Comparison of ENCODE assay signal across 15 mouse cellular contexts in the genomic region with DNA sequence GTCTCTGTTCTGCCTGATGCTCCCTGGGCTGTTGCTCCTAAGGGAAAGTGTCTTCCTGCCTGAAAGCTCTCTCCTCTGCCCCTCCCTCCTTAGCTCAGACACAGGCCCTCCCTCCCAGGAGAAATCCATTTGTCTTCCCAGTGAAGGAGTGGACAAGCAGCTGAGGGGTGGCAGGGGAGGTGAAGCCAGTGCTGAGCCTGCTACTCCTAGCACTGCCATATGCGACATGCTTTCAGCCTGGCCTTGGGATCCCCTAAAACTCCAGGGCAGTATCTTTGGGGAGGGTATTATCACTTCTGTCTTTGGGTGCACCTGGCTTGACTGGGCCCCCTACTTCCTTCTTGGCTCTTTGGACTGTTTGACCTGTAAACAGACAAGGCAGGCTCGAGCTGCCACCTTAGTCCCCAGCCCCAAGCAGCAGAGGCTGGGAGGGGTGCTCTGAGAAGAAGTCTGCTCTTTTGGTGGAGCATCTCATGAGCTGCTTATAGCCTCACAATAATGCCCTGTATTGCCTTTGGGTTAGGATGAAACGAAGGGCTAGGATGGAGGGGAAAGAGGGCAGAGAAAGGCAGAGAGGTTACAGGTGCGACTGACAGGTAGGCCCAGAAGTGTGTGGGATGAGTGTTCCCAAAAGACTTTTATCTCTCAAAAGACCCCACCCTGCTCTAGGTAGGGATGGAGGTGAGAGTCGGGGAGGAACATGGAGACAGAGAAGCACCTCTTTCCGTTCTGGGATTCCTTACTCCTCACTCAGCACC. TPM values are rescaled to one million over a fixed set of nuclear protein-coding genes. Genes with fewer than 3 reads are reported as not detected.
DNase-seq lines count a peak whose midpoint lies in the region; ATAC-seq and TF ChIP-seq lines count a peak whose summit lies in the region.
"Had no signal": no experiment of that assay in that cellular context is flagged by ENCODE, and none has a peak within 500 bp of the region (broad histone marks: within the 10 kb centered on the region; RNA-seq: fewer than 3 reads in every experiment).

No protein-coding gene starts in this region.

- no peaks in the 10 kb centered on the region for H3K36me3 ChIP-seq in intestine, embryonic 14.5 days (ENCODE audit: control insufficient read depth, insufficient read depth, low read length)
- H3K36me3 ChIP-seq in intestine, postnatal 0 days (ENCODE audit: control insufficient read depth, insufficient read depth): no peaks in the 10 kb centered on the region
- no peaks in the 10 kb centered on the region; the same call in 1 of the 2 replicates for H3K36me3 ChIP-seq in hindbrain, embryonic 12.5 days
- no peaks in the 10 kb centered on the region for H3K36me3 ChIP-seq in liver, embryonic 12.5 days
- H3K36me3 ChIP-seq: liver, embryonic 13.5 days had no signal

- H3K4me3 ChIP-seq in intestine, embryonic 14.5 days (ENCODE audit: low read depth, low read length): peak overlapping the region; percentile 32; the same call in 1 of the 2 replicates
- no peak overlapping the region for H3K4me3 ChIP-seq in intestine, postnatal 0 days (ENCODE audit: low read depth, low read length)
- H3K4me3 ChIP-seq in hindbrain, embryonic 12.5 days: peak overlapping the region; percentile 45
- H3K4me3 ChIP-seq in liver, embryonic 12.5 days: no peak overlapping the region
- H3K4me3 ChIP-seq: liver, embryonic 13.5 days had no signal

- no peaks in the 10 kb centered on the region for H3K4me1 ChIP-seq in intestine, embryonic 14.5 days (replicated peaks; ENCODE audit: control insufficient read depth, insufficient read depth, low read length)
- no peaks in the 10 kb centered on the region for H3K4me1 ChIP-seq in intestine, postnatal 0 days (replicated peaks; ENCODE audit: control insufficient read depth, insufficient read depth, low read length)
- H3K4me1 ChIP-seq in hindbrain, embryonic 12.5 days: peaks cover 26% of the 10 kb centered on the region
- H3K4me1 ChIP-seq in liver, embryonic 12.5 days: 0 out of 2 replicates have a peak, but pooled peaks cover 12% of the 10 kb centered on the region
- H3K4me1 ChIP-seq: liver, embryonic 13.5 days had no signal

- ATAC-seq in intestine, embryonic 14.5 days (replicated peaks; ENCODE audit: low FRiP score, low TSS enrichment, low read depth): 0 out of 2 replicates have a peak, but pooled peaks have one; percentile 4
- no peak for ATAC-seq in intestine, postnatal 0 days
- ATAC-seq in hindbrain, embryonic 12.5 days (ENCODE audit: low FRiP score): peak; percentile 47
- no peak for ATAC-seq in liver, embryonic 12.5 days
- ATAC-seq: forebrain, embryonic 14.5 days had no signal

- peak overlapping the region; percentile 30; the same call in 1 of the 2 replicates for H3K4me2 ChIP-seq in intestine, embryonic 14.5 days (ENCODE audit: low read length)
- no peak overlapping the region for H3K4me2 ChIP-seq in intestine, postnatal 0 days (replicated peaks; ENCODE audit: low read depth)
- H3K4me2 ChIP-seq in hindbrain, embryonic 12.5 days (replicated peaks): peak overlapping the region; percentile 58
- no peak overlapping the region for H3K4me2 ChIP-seq in liver, embryonic 12.5 days
- H3K4me2 ChIP-seq: liver, embryonic 13.5 days had no signal

- H3K9me3 ChIP-seq in intestine, embryonic 14.5 days (ENCODE audit: control insufficient read depth, low read length): no peaks in the 10 kb centered on the region
- H3K9me3 ChIP-seq in intestine, postnatal 0 days (ENCODE audit: control insufficient read depth): no peaks in the 10 kb centered on the region
- H3K9me3 ChIP-seq in hindbrain, embryonic 12.5 days (replicated peaks): no peaks in the 10 kb centered on the region
- no peaks in the 10 kb centered on the region for H3K9me3 ChIP-seq in liver, embryonic 12.5 days (replicated peaks)
- H3K9me3 ChIP-seq: liver, embryonic 13.5 days had no signal

- TF ChIP-seq CTCF in intestine, postnatal 0 days (IDR thresholded peaks at IDR 0.05; ENCODE audit: low read depth): no peak

- peak overlapping the region; percentile 36 for H3K9ac ChIP-seq in intestine, embryonic 14.5 days (ENCODE audit: low read length)
- H3K9ac ChIP-seq in intestine, postnatal 0 days (ENCODE audit: low read depth, low read length): no peak overlapping the region
- H3K9ac ChIP-seq in hindbrain, embryonic 12.5 days: peak overlapping the region; percentile 80
- H3K9ac ChIP-seq in liver, embryonic 12.5 days: no peak overlapping the region
- H3K9ac ChIP-seq: liver, embryonic 13.5 days had no signal

- 23% methylated on average over 6 of the region's 6 CpGs for WGBS in intestine, embryonic 14.5 days
- WGBS in intestine, postnatal 0 days: 31% methylated on average over 6 of the region's 6 CpGs
- WGBS in hindbrain, embryonic 12.5 days: 2% methylated on average over 6 of the region's 6 CpGs
- WGBS in liver, embryonic 12.5 days (ENCODE audit: insufficient replicate concordance): 13% methylated on average over 6 of the region's 6 CpGs

- H3K27ac ChIP-seq in intestine, embryonic 14.5 days (ENCODE audit: low read depth): peak overlapping the region; percentile 51; the same call in 1 of the 2 replicates
- no peak overlapping the region for H3K27ac ChIP-seq in intestine, postnatal 0 days (ENCODE audit: low read depth, low read length)
- peak overlapping the region; percentile 91 for H3K27ac ChIP-seq in hindbrain, embryonic 12.5 days
- H3K27ac ChIP-seq in liver, embryonic 12.5 days: no peak overlapping the region
- H3K27ac ChIP-seq: gastrocnemius, adult 2 months; liver, embryonic 13.5 days had no signal

- peaks cover 85% of the 10 kb centered on the region for H3K27me3 ChIP-seq in intestine, embryonic 14.5 days (replicated peaks; ENCODE audit: control insufficient read depth, insufficient read depth, low read length)
- H3K27me3 ChIP-seq in intestine, postnatal 0 days (replicated peaks; ENCODE audit: control insufficient read depth, insufficient read depth, low read length): peaks cover 84% of the 10 kb centered on the region
- H3K27me3 ChIP-seq in hindbrain, embryonic 12.5 days: peaks cover 88% of the 10 kb centered on the region
- peaks cover 97% of the 10 kb centered on the region for H3K27me3 ChIP-seq in liver, embryonic 12.5 days (replicated peaks)

- DNase-seq in intestine, embryonic 14.5 days (ENCODE audit: low spot score): peak; percentile 55
- DNase-seq in embryo, embryonic 10 days (ENCODE audit: low spot score): peak; percentile 82
- DNase-seq in neural tube, embryonic 10.5 days (ENCODE audit: extremely low spot score, low spot score): peak; percentile 72
- DNase-seq in lung, postnatal 36 days: no peak
- DNase-seq in urinary bladder, adult 2 months (ENCODE audit: low spot score): no peak
- DNase-seq: adrenal gland, adult 8-10 months; gastrocnemius, adult 2 months; heart, postnatal 14 days; liver, embryonic 13.5 days; thymus, postnatal 36 days had no signal

RNA-seq across cellular contexts. Expression of a gene that starts 17.1 kb away (rescaled TPM):
- 0.62 TPM in 1 of 2 replicates, not detected in the other for polyA plus RNA-seq in intestine, embryonic 14.5 days (2014; fragmentation: Nextera tagmentation; extraction: Ambion mirVana)
- polyA plus RNA-seq in intestine, postnatal 0 days (2015; fragmentation: Nextera tagmentation; extraction: Ambion mirVana): not detected in 2 replicates
- 2.5 and 3.3 TPM in 2 replicates for polyA plus RNA-seq in hindbrain, embryonic 12.5 days (2016; fragmentation: Nextera tagmentation; extraction: Ambion mirVana)
- 0.07 TPM in 1 of 2 replicates, not detected in the other for polyA plus RNA-seq in liver, embryonic 12.5 days (2016; fragmentation: Nextera tagmentation; extraction: Ambion mirVana)
- 0.04 TPM in 1 of 2 replicates, not detected in the other for polyA plus RNA-seq in urinary bladder, adult 2 months (2012; rRNA removed)
- polyA plus RNA-seq: forebrain, embryonic 14.5 days; liver, embryonic 13.5 days had no signal

RNA-seq across cellular contexts. Expression of a gene that starts 19.2 kb away (rescaled TPM):
- 0.38 and 0.66 TPM in 2 replicates for polyA plus RNA-seq in intestine, embryonic 14.5 days (2014; fragmentation: Nextera tagmentation; extraction: Ambion mirVana)
- polyA plus RNA-seq in intestine, postnatal 0 days (2015; fragmentation: Nextera tagmentation; extraction: Ambion mirVana): 0.17 TPM in 1 of 2 replicates, not detected in the other
- 0.66 and 1.1 TPM in 2 replicates for polyA plus RNA-seq in hindbrain, embryonic 12.5 days (2016; fragmentation: Nextera tagmentation; extraction: Ambion mirVana)
- not detected in 2 replicates for polyA plus RNA-seq in liver, embryonic 12.5 days (2016; fragmentation: Nextera tagmentation; extraction: Ambion mirVana)
- 8.8 and 10.0 TPM in 2 replicates for polyA plus RNA-seq in urinary bladder, adult 2 months (2012; rRNA removed)
- polyA plus RNA-seq: cortical plate, adult 2 months; forebrain, embryonic 14.5 days; liver, embryonic 13.5 days had no signal

RNA-seq across cellular contexts. Expression of a gene that starts 34.0 kb away (rescaled TPM):
- 1.6 and 2.9 TPM in 2 replicates for polyA plus RNA-seq in intestine, embryonic 14.5 days (2014; fragmentation: Nextera tagmentation; extraction: Ambion mirVana)
- 0.20 and 0.51 TPM in 2 replicates for polyA plus RNA-seq in intestine, postnatal 0 days (2015; fragmentation: Nextera tagmentation; extraction: Ambion mirVana)
- 3.6 and 4.6 TPM in 2 replicates for polyA plus RNA-seq in hindbrain, embryonic 12.5 days (2016; fragmentation: Nextera tagmentation; extraction: Ambion mirVana)
- polyA plus RNA-seq in liver, embryonic 12.5 days (2016; fragmentation: Nextera tagmentation; extraction: Ambion mirVana): not detected in 2 replicates
- polyA plus RNA-seq in urinary bladder, adult 2 months (2012; rRNA removed): 39.2 and 61.2 TPM in 2 replicates
- polyA plus RNA-seq: cortical plate, adult 2 months; forebrain, embryonic 14.5 days; liver, embryonic 13.5 days had no signal

RNA-seq across cellular contexts. Expression of a gene that starts 34.0 kb away (rescaled TPM):
- 27.6 and 27.8 TPM in 2 replicates for polyA plus RNA-seq in intestine, embryonic 14.5 days (2014; fragmentation: Nextera tagmentation; extraction: Ambion mirVana)
- polyA plus RNA-seq in intestine, postnatal 0 days (2015; fragmentation: Nextera tagmentation; extraction: Ambion mirVana): 3.2 and 3.3 TPM in 2 replicates
- 69.6 and 83.5 TPM in 2 replicates for polyA plus RNA-seq in hindbrain, embryonic 12.5 days (2016; fragmentation: Nextera tagmentation; extraction: Ambion mirVana)
- polyA plus RNA-seq in liver, embryonic 12.5 days (2016; fragmentation: Nextera tagmentation; extraction: Ambion mirVana): 0.18 and 0.30 TPM in 2 replicates
- 2.6 and 2.7 TPM in 2 replicates for polyA plus RNA-seq in urinary bladder, adult 2 months (2012; rRNA removed)
- polyA plus RNA-seq: cortical plate, adult 2 months; forebrain, embryonic 14.5 days had no signal

RNA-seq across cellular contexts. Expression of a gene that starts 41.3 kb away (rescaled TPM):
- polyA plus RNA-seq in intestine, embryonic 14.5 days (2014; fragmentation: Nextera tagmentation; extraction: Ambion mirVana): 6.1 and 8.4 TPM in 2 replicates
- polyA plus RNA-seq in intestine, postnatal 0 days (2015; fragmentation: Nextera tagmentation; extraction: Ambion mirVana): 2.2 and 2.7 TPM in 2 replicates
- polyA plus RNA-seq in hindbrain, embryonic 12.5 days (2016; fragmentation: Nextera tagmentation; extraction: Ambion mirVana): 0.14 and 0.46 TPM in 2 replicates
- 0.11 and 0.14 TPM in 2 replicates for polyA plus RNA-seq in liver, embryonic 12.5 days (2016; fragmentation: Nextera tagmentation; extraction: Ambion mirVana)
- 19.5 and 23.1 TPM in 2 replicates for polyA plus RNA-seq in urinary bladder, adult 2 months (2012; rRNA removed)
- polyA plus RNA-seq: cortical plate, adult 2 months had no signal

Comparison
In these comparisons a context has a peak if more than half of its experiments do, and no peak if none do; other contexts are left out.
1. ATAC-seq: peak in intestine, embryonic 14.5 days (single experiment) and hindbrain, embryonic 12.5 days (single experiment); none in intestine, postnatal 0 days (single experiment) and liver, embryonic 12.5 days (single experiment).
2. H3K27ac ChIP-seq: peak in intestine, embryonic 14.5 days (single experiment) and hindbrain, embryonic 12.5 days (single experiment); none in intestine, postnatal 0 days (single experiment) and liver, embryonic 12.5 days (single experiment).
3. H3K4me2 ChIP-seq: peak in intestine, embryonic 14.5 days (single experiment) and hindbrain, embryonic 12.5 days (single experiment); none in intestine, postnatal 0 days (single experiment) and liver, embryonic 12.5 days (single experiment).
4. H3K4me3 ChIP-seq: peak in intestine, embryonic 14.5 days (single experiment) and hindbrain, embryonic 12.5 days (single experiment); none in intestine, postnatal 0 days (single experiment) and liver, embryonic 12.5 days (single experiment).
5. H3K9ac ChIP-seq: peak in intestine, embryonic 14.5 days (single experiment) and hindbrain, embryonic 12.5 days (single experiment); none in intestine, postnatal 0 days (single experiment) and liver, embryonic 12.5 days (single experiment).
6. DNase-seq: peak in intestine, embryonic 14.5 days (single experiment), embryo, embryonic 10 days (single experiment) and neural tube, embryonic 10.5 days (single experiment); none in lung, postnatal 36 days (single experiment) and urinary bladder, adult 2 months (single experiment).